Mouse (Mus musculus) testis, adult 2 months (tissue): ENCODE results near the gene Tent4b. TPM values are rescaled to one million over a fixed set of nuclear protein-coding genes. Genes with fewer than 3 reads are reported as not detected.
A peak's percentile ranks its signal among the peaks of the same experiment; 100 is the strongest.

ENCODE experiments used
- H3K27ac ChIP-seq: fragments of 200-500 bp; 2 replicates; pipeline ENCODE4 v1.5.1; 2012; ENCODE audit warnings: low read depth, low read length; ENCODE audit not compliant: control insufficient read depth, insufficient read depth
- H3K27me3 ChIP-seq: fragments of 200-500 bp; 2 replicates; pipeline ENCODE4 v1.6.1; 2012; ENCODE audit warnings: mild to moderate bottlenecking, low read length, moderate library complexity; ENCODE audit not compliant: control insufficient read depth, insufficient read depth
- H3K36me3 ChIP-seq: fragments of 200-500 bp; 2 replicates; pipeline ENCODE4 v1.6.1; 2012; ENCODE audit warnings: mild to moderate bottlenecking, low read length; ENCODE audit not compliant: control insufficient read depth, insufficient read depth
- H3K4me1 ChIP-seq: fragments of 200-500 bp; 2 replicates; pipeline ENCODE4 v1.6.1; 2012; ENCODE audit warnings: low read length; ENCODE audit not compliant: control insufficient read depth, insufficient read depth
- H3K4me3 ChIP-seq: fragments of 200-500 bp; 2 replicates; pipeline ENCODE4 v1.5.1; 2012; ENCODE audit warnings: low read depth, mild to moderate bottlenecking, low read length, moderate library complexity, mixed read lengths; ENCODE audit not compliant: control insufficient read depth
- CTCF ChIP-seq: fragments of 200-500 bp; IDR thresholded peaks from 2 replicates; pipeline ENCODE4 v1.5.1; 2012; ENCODE audit warnings: low read depth, mild to moderate bottlenecking, inconsistent platforms, low read length, moderate library complexity; ENCODE audit not compliant: control insufficient read depth, insufficient read depth, insufficient replicate concordance
- POLR2A ChIP-seq: fragments of 200-500 bp; IDR thresholded peaks from 2 replicates; pipeline ENCODE4 v1.6.1; 2012; ENCODE audit warnings: low read depth, mild to moderate bottlenecking, inconsistent platforms, low read length, moderate library complexity; ENCODE audit not compliant: control insufficient read depth
- polyA plus RNA-seq: library from polyadenylated mRNA; depleted of rRNA; stranded (reverse); fragments of >200 nt; gene quantifications from 2 replicates; pipeline ENCODE4 v1.2.3, GENCODE M21; 2012

Gene Tent4b
- polyA plus RNA-seq, 1 experiment: 83.1 TPM

DNA sequence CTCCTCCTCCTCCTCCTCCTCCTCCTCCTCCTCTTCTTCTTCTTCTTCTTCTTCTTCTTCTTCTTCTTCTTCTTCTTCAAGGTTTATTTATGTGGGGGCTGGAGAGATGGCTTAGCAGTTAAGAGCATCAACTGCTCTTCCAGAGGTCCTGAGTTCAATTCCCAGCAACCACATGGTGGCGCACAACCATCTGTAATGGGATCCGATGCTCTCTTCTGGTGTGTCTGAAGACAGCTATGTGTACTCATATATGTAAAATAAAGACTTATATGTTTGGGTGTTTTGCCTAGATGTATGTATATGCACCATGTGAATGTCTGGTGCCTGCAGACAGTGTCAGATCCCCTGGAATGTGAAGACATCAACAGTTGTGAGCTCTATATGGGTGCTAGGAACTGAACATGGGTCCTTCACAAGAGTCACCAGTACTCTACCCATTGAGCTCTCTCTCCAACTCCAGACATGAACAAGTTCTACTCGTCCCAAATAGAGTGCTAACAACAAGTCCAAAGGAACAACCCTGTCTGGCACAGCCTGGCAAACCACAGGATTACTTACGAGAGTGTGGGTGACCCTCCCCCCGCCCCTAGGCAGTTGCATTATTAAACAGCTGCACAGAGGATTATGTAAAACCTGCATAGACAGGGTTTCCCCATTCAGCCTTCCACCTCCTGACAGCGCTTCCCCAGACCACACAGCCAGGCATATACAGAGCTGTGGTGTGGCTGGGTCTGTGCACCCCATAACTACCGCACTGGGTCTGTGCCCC lies 70.3 kb downstream of the Tent4b start:
- peaks cover 12% of the 10 kb centered on the region for H3K4me1 ChIP-seq
- no peak overlapping the region for H3K27ac ChIP-seq
- TF ChIP-seq POLR2A (no peak), CTCF (no peak)
- no peak overlapping the region for H3K4me3 ChIP-seq
- no peaks in the 10 kb centered on the region for H3K27me3 ChIP-seq
- no peaks in the 10 kb centered on the region for H3K36me3 ChIP-seq

DNA sequence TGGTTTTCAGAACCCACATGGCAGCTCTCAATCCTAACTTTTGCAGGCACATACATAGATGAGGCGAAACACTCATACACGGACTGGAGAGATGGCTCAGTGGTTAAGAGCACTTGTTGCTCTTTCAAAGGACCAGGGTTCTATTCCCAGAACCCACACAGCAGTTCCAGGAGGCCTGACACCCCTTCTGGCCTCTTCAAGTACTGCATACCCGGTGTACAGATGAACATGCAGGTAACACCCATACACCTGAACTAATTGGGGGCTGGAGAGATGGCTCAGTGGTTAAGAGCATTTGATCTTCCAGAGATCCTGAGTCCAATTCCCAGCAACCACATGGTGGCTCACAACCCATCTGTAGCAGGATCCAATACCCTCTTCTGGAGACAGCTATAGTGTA lies 71.1 kb downstream of the Tent4b start:
- Histone ChIP-seq H3K27me3 (no peaks in the 10 kb centered on the region), H3K36me3 (no peaks in the 10 kb centered on the region)

DNA sequence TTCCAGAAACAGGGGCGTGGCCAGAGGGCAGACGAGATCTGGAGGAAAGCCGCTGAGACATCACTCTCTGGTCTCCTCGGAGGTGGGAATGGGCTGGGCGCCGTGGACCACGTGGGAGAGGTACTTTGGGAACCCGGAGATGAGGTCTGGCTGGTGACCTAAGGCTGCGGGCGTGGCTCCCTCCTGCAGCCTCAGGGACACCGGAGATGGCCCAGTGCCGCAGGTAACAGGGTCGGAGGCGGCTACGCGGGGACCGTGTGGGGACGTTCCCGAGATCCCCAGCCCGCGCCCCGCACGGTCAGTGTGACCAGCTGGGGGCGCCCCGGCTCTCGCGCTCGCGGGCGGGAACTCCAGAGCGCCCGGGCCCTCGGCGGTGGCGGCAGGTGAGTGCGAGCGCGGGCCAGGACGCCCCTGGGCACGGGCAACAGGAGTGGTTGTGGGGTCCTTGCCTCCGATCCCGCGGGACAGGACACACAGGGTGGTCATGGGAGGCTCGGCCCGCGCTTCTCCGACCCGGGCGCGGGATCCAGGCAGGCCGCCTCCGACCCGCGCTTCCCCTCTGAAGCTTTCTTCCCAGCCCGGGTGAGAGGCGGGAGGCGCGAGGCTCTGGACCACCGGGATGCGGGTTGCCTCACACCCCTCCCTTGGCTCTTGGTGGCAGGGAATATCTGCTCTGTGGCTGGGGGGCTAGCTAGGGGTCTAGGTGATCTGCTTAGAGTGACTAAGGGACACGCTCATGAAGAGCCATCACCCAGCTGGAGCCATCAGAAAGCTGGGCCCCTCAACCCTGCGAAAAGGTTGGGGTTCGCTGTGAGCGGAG lies 73.4 kb downstream of the Tent4b start, which contains the start of gene Adcy7:
Gene Adcy7 (plus strand): TSS at position 173 of the 820 bp plus-strand sequence.
- Histone ChIP-seq H3K27ac (peak within 1 kb of the TSS; percentile 36), H3K4me3 (peak within 1 kb of the TSS; percentile 70), H3K27me3 (no peaks in the 10 kb centered on the region), H3K36me3 (no peaks in the 10 kb centered on the region), H3K4me1 (peaks cover 10% of the 10 kb centered on the region)
- 0 out of 2 replicates have a peak, but pooled peaks have one; percentile 21 for TF ChIP-seq CTCF
- TF ChIP-seq POLR2A: no peak

More for the DNA sequence above, 71.1 kb downstream of the Tent4b start:
- Histone ChIP-seq H3K4me3 (no peak overlapping the region), H3K27ac (no peak overlapping the region), H3K4me1 (peaks cover 12% of the 10 kb centered on the region)
- TF ChIP-seq CTCF (no peak), POLR2A (no peak)

DNA sequence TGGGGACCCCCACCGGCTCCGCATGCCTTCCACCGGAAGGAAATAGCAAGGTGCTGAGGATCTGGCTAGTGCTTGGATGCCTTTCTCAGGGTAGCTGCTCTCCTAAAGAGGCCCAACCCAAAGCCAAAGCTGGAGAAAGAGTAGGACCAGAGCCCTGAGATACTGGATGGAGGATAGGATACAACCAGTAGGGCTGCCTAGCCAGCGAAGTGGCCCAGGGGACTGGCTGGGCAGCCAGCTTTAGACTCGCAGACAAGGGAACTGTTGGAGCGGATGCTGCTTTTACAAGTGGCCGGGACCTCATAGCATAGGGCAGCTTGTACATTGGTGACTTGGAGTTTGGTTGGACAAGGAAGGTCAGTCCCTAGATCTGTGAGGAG lies 74.0 kb downstream of the Tent4b start:
- Histone ChIP-seq H3K27me3 (no peaks in the 10 kb centered on the region), H3K27ac (peak overlapping the region; percentile 36; the same call in 1 of the 2 replicates), H3K4me1 (peaks cover 10% of the 10 kb centered on the region), H3K36me3 (no peaks in the 10 kb centered on the region), H3K4me3 (peak overlapping the region; percentile 70)
- no peak for TF ChIP-seq POLR2A
- TF ChIP-seq CTCF: no peak

DNA sequence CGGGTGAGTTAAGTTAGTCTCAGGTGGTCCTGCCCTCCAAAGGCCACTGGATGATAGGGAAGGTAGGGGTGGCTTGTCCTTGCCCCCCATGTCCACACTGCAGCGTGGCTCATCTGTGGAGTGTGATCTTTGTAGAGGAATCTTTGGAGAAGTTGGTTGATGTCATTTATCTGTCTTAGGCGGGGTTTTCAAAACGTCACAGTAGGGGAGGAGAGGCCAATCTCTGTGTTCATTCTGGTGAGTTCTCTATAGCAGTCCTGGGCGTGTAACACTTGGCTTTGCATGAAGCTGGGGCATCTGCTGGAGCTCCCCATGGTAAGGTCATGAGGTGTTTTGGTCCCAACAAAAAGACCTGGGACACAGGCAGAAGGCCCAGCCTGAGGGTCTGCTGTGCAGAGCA lies 75.1 kb downstream of the Tent4b start:
- no peak overlapping the region; the same call in 1 of the 2 replicates for H3K27ac ChIP-seq
- H3K4me1 ChIP-seq: peaks cover 10% of the 10 kb centered on the region
- no peaks in the 10 kb centered on the region for H3K36me3 ChIP-seq
- no peak overlapping the region for H3K4me3 ChIP-seq
- no peak for TF ChIP-seq POLR2A
- no peak for TF ChIP-seq CTCF
- H3K27me3 ChIP-seq: no peaks in the 10 kb centered on the region

DNA sequence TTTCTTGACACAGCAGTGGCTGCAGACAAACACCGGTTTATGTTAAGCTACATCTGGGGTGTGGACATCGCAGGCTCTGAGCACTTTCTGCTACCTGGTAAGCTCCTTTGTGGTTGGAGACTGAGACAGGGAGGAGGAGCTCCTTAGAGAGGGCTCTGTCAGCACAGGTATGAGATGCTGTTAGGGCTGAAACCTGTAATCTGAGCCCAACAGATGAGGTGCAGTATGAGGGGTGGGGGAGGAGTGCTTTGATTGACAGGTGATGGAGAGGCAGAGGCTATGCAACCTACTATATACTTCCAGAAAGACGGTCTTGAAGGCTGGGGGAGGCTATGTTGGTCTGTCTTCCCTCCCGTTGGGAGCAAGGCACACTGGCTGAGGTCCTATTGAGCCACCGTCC lies 80.2 kb downstream of the Tent4b start:
- Histone ChIP-seq H3K36me3 (no peaks in the 10 kb centered on the region), H3K4me3 (no peak overlapping the region), H3K27me3 (no peaks in the 10 kb centered on the region), H3K27ac (no peak overlapping the region), H3K4me1 (peaks cover 6% of the 10 kb centered on the region)
- no peak for TF ChIP-seq POLR2A
- no peak for TF ChIP-seq CTCF

DNA sequence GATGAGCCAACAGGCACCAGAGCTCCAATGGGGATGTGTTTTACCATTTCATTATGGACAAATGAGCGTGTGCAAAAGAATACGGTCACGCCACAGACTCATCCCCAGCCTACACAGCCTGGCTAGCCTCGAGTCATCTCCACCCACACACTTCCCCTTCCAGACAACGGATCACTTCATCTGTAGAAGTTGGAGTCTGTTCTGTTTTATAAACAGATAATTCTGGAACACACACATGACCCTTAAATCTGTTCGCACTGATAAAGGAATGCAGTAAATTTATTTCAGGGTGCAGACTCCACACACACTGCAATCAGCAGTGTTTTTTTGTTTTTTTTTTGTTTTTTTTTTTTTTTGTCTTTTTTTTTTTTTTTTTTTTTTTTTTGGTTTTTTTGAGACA lies 80.7 kb downstream of the Tent4b start:
- peaks cover 8% of the 10 kb centered on the region for H3K4me1 ChIP-seq
- no peaks in the 10 kb centered on the region for H3K27me3 ChIP-seq
- H3K4me3 ChIP-seq: no peak overlapping the region
- no peak for TF ChIP-seq POLR2A
- no peak for TF ChIP-seq CTCF
- H3K36me3 ChIP-seq: no peaks in the 10 kb centered on the region
- H3K27ac ChIP-seq: no peak overlapping the region
